Mouse (Mus musculus) C2C12 (cell line): Measurements from ENCODE around the gene Fkbp1b.
A peak's percentile ranks its signal among the peaks of the same experiment; 100 is the strongest.

Experiments
- CTCF ChIP-seq: IDR thresholded peaks from one replicate; pipeline ENCODE4 v1.5.1; 2011; ENCODE audit not compliant: control insufficient read depth, insufficient read depth, insufficient read length
- MYOD1 ChIP-seq: IDR thresholded peaks from one replicate; pipeline ENCODE4 v1.6.1; 2011; ENCODE audit warnings: low read depth; ENCODE audit not compliant: control insufficient read depth, insufficient read length
- USF1 ChIP-seq: IDR thresholded peaks from one replicate; pipeline ENCODE4 v1.6.1; 2011; ENCODE audit warnings: low read depth, mild to moderate bottlenecking, control low read depth, moderate library complexity

GRCm38 (mm10) chr12:4842890-4843597, 1.7 kb upstream of the Fkbp1b start, which contains the start of gene Wdcp:
- no peak for TF ChIP-seq CTCF
- peak; percentile 68 for TF ChIP-seq USF1
- TF ChIP-seq MYOD1 = no peak
